Mouse (Mus musculus) stomach, postnatal 0 days (tissue): ENCODE measurements around the gene Prkab1.

ENCODE experiments used
- CTCF ChIP-seq: IDR thresholded peaks from 2 replicates; pipeline ENCODE4 v1.5.1; 2016; ENCODE audit warnings: antibody characterized with exemption, low read depth, mild to moderate bottlenecking, moderate library complexity
- EP300 ChIP-seq: optimal IDR thresholded peaks from 2 replicates; pipeline ENCODE3; 2016; ENCODE audit warnings: antibody characterized with exemption

- TF ChIP-seq CTCF (no peak), EP300 (no peak)
Observed at GRCm38 (mm10) chr5:116052826-116053225, 28.5 kb upstream of the Prkab1 start.
